Mouse (Mus musculus): Measurements from ENCODE around the gene Fntb. TPM values are rescaled to one million over a fixed set of nuclear protein-coding genes. Genes with fewer than 3 reads are reported as not detected.

The Fntb gene
- polyA plus RNA-seq, 1 experiment, result 81.0 TPM

DNA sequence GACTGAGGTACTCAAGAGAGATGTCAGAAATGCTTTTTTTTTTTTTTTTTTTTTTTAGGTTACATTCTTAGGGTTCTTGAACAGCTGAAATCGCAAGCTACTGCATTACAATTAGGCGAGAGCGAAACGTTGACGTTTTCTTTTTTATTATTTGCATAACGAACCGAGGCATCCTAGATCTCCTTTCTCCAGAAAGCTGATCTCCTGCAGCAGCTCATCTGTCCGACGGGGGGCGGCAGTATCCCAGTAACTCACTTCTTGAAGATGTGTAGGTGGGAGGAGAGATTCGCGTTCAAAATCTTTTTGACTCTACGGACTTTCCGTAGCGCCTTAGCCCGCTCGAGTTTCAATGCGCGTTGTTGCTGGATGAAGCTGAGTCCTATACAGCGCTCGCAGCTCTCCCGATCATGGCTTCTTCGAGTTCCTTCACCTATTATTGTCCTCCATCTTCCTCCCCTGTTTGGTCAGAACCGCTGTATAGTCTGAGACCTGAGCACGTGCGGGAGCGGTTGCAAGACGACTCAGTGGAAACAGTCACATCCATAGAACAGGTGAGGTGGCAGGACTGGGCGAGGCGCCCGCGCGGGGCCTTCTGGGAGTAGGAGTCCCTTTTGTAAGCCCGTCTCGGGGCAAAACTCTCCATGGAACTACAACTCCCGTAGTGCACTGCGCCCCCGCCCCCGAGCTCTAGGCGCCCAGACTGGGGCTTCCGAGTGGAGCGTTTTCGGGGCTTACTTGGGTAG lies 71.9 kb downstream of the Fntb start:
- H3K36me3 ChIP-seq (ENCODE audit: control insufficient read depth, insufficient read depth, low read length, poor library complexity, severe bottlenecking), result no peaks in the 10 kb centered on the region
- TF ChIP-seq CTCF (IDR thresholded peaks at IDR 0.05; ENCODE audit: low read depth, low read length) (peak; percentile 79), EP300 (IDR thresholded peaks at IDR 0.05; ENCODE audit: insufficient read depth, low read depth, low read length) (no peak), POLR2A (IDR thresholded peaks at IDR 0.05; ENCODE audit: insufficient read depth, low read length) (no peak)
- peak overlapping the region; percentile 58 for H3K9ac ChIP-seq (ENCODE audit: low read depth, poor library complexity, severe bottlenecking)
- no peaks in the 10 kb centered on the region for H3K9me3 ChIP-seq (replicated peaks; ENCODE audit: control insufficient read depth, insufficient read depth, low read length, poor library complexity, severe bottlenecking)
- peak overlapping the region; percentile 44; the same call in 1 of the 2 replicates for H3K27ac ChIP-seq (ENCODE audit: insufficient read depth, low read length)
- H3K27me3 ChIP-seq (ENCODE audit: control insufficient read depth, insufficient read depth, low read length, poor library complexity, severe bottlenecking), result no peaks in the 10 kb centered on the region
- H3K4me1 ChIP-seq (ENCODE audit: control insufficient read depth, insufficient read depth, low read length), result no peaks in the 10 kb centered on the region
- H3K4me3 ChIP-seq (ENCODE audit: low read depth, low read length), result peak overlapping the region; percentile 88

DNA sequence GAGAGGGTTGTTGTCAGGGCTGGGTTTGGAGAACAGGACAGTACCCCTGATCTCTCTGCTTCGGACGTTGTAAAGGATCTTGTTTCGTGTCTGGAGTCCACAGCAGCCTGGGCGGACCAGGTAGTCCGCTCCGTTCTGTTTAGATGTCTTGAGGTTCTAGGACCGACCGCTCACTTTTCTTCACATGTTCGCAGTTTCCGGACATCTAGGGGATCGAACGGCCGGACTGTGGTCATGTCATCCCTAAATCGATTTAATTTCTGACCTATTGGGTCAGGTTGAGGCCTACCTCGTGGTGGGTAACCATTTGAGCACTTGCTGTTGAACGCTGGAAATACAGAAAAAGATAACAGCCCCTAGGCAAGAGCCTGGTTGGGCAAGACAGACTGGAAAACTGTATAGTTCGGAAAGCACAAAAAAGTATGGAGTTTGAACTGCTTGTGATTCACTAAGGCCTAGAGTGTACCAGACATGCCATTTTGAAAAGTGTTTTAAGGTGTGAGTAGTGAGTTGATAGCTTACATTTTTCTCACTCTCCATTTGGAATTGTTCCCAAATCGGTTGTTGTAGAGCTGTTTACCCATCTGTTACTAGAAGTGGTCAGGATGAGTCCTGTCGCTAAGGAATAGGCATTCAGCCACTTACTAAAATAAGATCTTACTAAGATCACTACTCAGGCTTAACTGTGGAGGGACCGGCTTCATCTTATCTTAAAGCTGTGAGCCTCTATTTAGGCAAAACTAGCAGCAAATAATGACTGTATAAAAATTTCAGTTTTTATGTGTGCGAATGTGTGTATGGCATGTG lies 72.7 kb downstream of the Fntb start:
- no peaks in the 10 kb centered on the region for H3K36me3 ChIP-seq (ENCODE audit: control insufficient read depth, insufficient read depth, low read length, poor library complexity, severe bottlenecking)
- H3K27ac ChIP-seq (ENCODE audit: insufficient read depth, low read length), result no peak overlapping the region
- H3K9me3 ChIP-seq (replicated peaks; ENCODE audit: control insufficient read depth, insufficient read depth, low read length, poor library complexity, severe bottlenecking), result no peaks in the 10 kb centered on the region
- TF ChIP-seq CTCF (IDR thresholded peaks at IDR 0.05; ENCODE audit: low read depth, low read length), result no peak
- no peak for TF ChIP-seq POLR2A (IDR thresholded peaks at IDR 0.05; ENCODE audit: insufficient read depth, low read length)
- no peak for TF ChIP-seq EP300 (IDR thresholded peaks at IDR 0.05; ENCODE audit: insufficient read depth, low read depth, low read length)
- peak overlapping the region; percentile 86 for H3K4me3 ChIP-seq (ENCODE audit: low read depth, low read length)
- H3K9ac ChIP-seq (ENCODE audit: low read depth, poor library complexity, severe bottlenecking), result peak overlapping the region; percentile 58
- H3K27me3 ChIP-seq (ENCODE audit: control insufficient read depth, insufficient read depth, low read length, poor library complexity, severe bottlenecking), result no peaks in the 10 kb centered on the region
- no peaks in the 10 kb centered on the region for H3K4me1 ChIP-seq (ENCODE audit: control insufficient read depth, insufficient read depth, low read length)

DNA sequence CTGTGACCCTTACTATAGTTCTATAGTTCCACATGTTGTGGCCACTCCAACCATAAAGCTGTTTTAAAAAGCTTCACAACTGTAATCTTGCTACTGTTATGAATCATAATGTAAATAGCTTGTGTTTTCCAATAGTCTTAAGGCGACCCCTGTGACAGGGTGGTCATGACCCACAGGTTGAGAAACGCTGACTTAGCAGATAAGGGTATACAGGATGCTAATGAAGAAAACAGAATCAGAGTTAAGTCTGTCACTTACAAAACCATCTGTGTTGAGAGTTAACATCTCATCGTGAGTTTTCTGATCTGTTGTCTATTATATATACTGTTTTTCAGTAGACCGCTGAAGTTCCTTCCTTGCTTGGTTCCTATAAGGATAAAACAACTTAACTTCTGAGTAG lies 73.9 kb downstream of the Fntb start:
- H3K4me3 ChIP-seq (ENCODE audit: low read depth, low read length), result no peak overlapping the region
- no peak for TF ChIP-seq CTCF (IDR thresholded peaks at IDR 0.05; ENCODE audit: low read depth, low read length)
- TF ChIP-seq POLR2A (IDR thresholded peaks at IDR 0.05; ENCODE audit: insufficient read depth, low read length), result no peak
- no peak for TF ChIP-seq EP300 (IDR thresholded peaks at IDR 0.05; ENCODE audit: insufficient read depth, low read depth, low read length)
- H3K9me3 ChIP-seq (replicated peaks; ENCODE audit: control insufficient read depth, insufficient read depth, low read length, poor library complexity, severe bottlenecking), result no peaks in the 10 kb centered on the region
- H3K27ac ChIP-seq (ENCODE audit: insufficient read depth, low read length), result no peak overlapping the region
- H3K4me1 ChIP-seq (ENCODE audit: control insufficient read depth, insufficient read depth, low read length), result no peaks in the 10 kb centered on the region
- no peaks in the 10 kb centered on the region for H3K27me3 ChIP-seq (ENCODE audit: control insufficient read depth, insufficient read depth, low read length, poor library complexity, severe bottlenecking)
- H3K36me3 ChIP-seq (ENCODE audit: control insufficient read depth, insufficient read depth, low read length, poor library complexity, severe bottlenecking), result no peaks in the 10 kb centered on the region
- H3K9ac ChIP-seq (ENCODE audit: low read depth, poor library complexity, severe bottlenecking), result no peak overlapping the region

DNA sequence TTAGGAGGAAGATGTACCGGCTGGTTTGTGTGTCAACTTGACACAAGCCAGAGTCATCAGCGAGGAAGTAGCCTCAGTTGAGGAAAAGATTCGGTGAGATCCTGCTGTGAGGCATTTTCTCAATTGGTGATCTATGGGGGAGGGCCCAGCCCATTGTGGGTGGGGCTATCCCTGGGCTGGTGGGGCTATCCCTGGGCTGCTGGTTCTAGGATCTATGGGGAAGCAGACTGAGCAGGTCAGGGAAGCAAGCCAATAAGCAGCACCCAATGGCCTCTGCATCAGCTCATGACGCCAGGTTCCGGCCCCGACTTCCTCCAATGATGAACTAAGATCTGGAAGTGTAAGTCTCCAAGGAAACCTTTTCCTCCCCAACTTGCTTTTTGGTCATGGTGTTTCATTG lies 74.7 kb downstream of the Fntb start:
- no peak for TF ChIP-seq POLR2A (IDR thresholded peaks at IDR 0.05; ENCODE audit: insufficient read depth, low read length)
- no peak for TF ChIP-seq CTCF (IDR thresholded peaks at IDR 0.05; ENCODE audit: low read depth, low read length)
- no peak for TF ChIP-seq EP300 (IDR thresholded peaks at IDR 0.05; ENCODE audit: insufficient read depth, low read depth, low read length)

DNA sequence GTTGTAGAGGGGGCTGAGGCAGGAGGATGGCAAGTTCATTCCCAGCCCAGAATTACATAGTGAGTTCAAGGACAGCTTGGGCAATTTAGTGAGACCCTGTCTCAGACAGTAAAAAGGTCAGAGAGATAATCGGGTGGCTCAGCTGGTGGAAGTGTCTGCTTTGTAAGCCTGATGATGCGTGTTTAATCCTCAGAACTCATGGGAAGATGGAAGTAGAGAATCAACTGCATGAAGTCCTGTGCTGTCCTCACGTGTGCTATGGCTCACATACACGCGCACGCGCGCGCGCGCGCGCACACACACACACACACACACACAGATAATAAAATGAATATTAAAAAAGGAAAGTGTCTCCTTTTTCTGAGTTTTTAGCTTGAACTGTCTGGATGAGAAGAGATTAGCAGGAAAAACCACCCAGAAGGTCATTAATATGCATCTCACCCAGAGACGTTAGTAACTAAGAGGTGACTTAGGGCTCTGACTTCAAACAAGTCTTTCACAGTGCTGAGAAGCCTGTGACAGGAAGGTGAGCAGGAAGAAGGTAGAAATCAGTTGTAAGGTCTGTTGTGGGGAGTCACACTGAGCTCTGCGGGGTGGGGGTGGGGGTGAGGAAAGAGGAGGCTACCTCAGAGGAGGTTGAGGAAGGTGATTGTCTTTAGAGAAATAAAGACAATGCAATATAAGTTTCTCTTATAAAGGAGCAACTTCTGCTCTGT lies 79.1 kb downstream of the Fntb start:
- no peaks in the 10 kb centered on the region for H3K27me3 ChIP-seq (ENCODE audit: control insufficient read depth, insufficient read depth, low read length, poor library complexity, severe bottlenecking)
- H3K4me3 ChIP-seq (ENCODE audit: low read depth, low read length), result no peak overlapping the region
- no peak overlapping the region for H3K27ac ChIP-seq (ENCODE audit: insufficient read depth, low read length)
- no peak for TF ChIP-seq EP300 (IDR thresholded peaks at IDR 0.05; ENCODE audit: insufficient read depth, low read depth, low read length)
- TF ChIP-seq POLR2A (IDR thresholded peaks at IDR 0.05; ENCODE audit: insufficient read depth, low read length), result no peak
- no peak for TF ChIP-seq CTCF (IDR thresholded peaks at IDR 0.05; ENCODE audit: low read depth, low read length)
- H3K36me3 ChIP-seq (ENCODE audit: control insufficient read depth, insufficient read depth, low read length, poor library complexity, severe bottlenecking), result no peaks in the 10 kb centered on the region
- no peaks in the 10 kb centered on the region for H3K4me1 ChIP-seq (ENCODE audit: control insufficient read depth, insufficient read depth, low read length)
- H3K9me3 ChIP-seq (replicated peaks; ENCODE audit: control insufficient read depth, insufficient read depth, low read length, poor library complexity, severe bottlenecking), result no peaks in the 10 kb centered on the region
- no peak overlapping the region for H3K9ac ChIP-seq (ENCODE audit: low read depth, poor library complexity, severe bottlenecking)

More for the DNA sequence above, 74.7 kb downstream of the Fntb start:
- H3K9ac ChIP-seq (ENCODE audit: low read depth, poor library complexity, severe bottlenecking), result no peak overlapping the region
- no peaks in the 10 kb centered on the region for H3K4me1 ChIP-seq (ENCODE audit: control insufficient read depth, insufficient read depth, low read length)
- no peaks in the 10 kb centered on the region for H3K36me3 ChIP-seq (ENCODE audit: control insufficient read depth, insufficient read depth, low read length, poor library complexity, severe bottlenecking)
- no peaks in the 10 kb centered on the region for H3K27me3 ChIP-seq (ENCODE audit: control insufficient read depth, insufficient read depth, low read length, poor library complexity, severe bottlenecking)
- no peak overlapping the region for H3K4me3 ChIP-seq (ENCODE audit: low read depth, low read length)
- no peaks in the 10 kb centered on the region for H3K9me3 ChIP-seq (replicated peaks; ENCODE audit: control insufficient read depth, insufficient read depth, low read length, poor library complexity, severe bottlenecking)
- no peak overlapping the region for H3K27ac ChIP-seq (ENCODE audit: insufficient read depth, low read length)

All from ES-Bruce4 (cell line).